Mouse (Mus musculus) cerebellum, adult 9-11 months (tissue): ENCODE data around the gene Poln.

Source experiments
- DNase-seq: peaks from one replicate; pipeline ENCODE4 v3.0.0; 2022

Gene Poln

DNA sequence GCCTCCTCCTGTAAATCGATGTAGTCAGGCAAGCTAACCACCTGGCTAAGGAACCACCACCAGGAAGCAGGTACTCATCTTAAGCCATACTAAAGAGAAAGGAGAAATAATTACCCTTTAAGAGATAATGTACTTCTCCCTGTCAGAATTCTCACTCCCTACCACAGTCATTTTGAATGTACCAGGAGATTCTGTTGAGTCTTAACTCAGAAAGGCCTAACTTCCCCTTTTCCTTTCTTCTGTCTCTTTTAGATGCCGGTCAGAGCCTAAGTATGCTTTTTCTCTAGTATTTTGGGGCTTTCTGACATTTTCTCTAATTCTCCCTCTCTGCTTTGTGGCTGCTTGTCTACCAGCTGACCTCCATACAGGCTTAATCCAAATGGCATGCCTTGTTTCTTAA, 76.2 kb downstream of the Poln start:
- no peak for DNase-seq

DNA sequence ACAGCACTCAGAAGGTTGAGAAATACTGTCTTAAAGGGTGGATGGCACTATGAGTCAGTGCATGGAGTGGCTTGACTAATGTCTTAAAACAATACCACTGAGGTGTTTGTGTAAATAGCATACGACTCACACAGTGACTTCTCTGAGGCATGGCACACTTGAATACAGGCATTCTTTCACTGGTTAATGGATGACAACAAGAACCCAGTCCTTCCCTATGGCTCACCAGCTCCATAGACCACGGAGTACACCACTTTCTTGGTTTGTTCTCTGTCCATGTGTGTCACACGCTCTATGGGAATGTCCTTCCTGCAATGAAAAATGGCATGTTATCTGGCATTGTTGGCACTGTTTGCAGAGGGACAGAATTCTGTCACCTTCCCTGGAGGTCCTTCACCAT, 136.7 kb downstream of the Poln start:
- DNase-seq = no peak

DNA sequence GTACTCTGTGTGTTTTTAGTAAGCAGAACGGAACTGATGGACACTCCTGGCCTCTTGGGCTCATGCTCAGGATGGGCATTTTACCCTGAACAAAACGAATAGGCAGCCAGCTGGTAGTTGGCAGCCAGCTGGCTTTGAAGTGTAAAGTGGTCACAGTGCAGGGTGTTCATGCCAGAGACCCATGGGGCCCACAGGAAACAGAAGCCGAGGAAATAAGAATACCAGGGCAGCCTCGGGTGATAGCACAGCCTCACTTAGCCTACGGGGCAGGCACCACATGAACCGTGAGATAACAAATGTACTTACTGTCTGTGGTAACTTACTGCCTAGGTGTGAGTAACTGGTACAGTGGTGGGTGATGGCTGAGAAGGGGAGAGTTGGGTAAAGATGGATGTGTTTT, 138.2 kb downstream of the Poln start:
- no peak for DNase-seq

DNA sequence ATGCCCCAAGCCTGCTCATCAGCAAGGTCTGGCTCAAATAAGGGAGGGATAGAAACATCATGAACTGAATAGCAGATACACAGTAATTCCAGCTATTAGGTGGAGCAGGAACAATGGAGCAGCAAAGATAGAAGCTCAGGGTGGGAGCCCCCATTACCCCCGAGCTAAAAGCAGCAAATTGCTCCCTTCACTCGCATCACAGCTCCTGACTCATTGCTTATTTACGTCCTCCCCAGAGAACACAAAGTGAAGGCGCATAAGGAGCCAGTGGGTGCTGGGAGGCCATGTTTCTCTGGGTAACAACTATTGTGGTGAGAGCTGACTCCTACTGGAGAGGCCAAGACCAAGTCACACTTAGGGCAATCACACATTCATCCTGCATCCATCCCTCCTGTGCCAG, 139.1 kb downstream of the Poln start:
- DNase-seq = no peak

DNA sequence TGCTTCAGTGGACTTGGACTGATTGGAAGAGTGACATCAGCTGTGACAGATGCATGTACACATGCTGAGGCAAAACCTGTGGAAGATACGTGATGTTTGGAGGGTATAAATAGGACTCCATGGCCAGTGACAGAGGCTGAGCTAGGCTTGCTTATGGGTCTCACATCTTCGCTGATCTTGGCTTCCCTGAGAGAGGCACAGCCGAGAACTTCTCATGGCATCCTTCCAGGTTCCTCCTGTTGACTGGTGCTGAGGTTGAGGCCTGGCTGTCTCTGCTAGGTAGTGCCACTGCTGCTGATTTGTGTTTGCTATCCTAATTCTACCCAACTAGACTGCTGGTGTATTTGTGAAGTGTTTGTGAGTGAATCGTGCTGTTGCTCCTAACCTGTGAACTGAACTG, 150.3 kb downstream of the Poln start:
- DNase-seq = no peak

DNA sequence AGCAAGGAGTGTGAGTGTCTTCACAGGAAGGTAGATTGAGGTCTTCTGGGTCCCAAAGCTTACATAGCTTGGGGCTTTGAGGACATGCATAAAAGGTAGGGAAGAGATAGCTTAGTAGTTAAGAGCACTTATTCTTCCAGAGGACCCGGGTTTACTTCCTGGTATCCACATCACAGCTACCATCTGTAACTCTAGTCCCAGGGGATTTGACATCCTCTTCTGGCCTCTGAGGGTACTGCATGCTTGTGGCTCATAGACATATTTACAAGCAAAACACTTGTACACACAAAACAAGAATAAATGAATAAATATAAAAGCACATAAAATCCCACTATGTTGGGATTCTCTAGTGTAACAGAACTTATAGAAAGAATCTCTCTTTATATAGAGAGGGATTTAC, 154.6 kb downstream of the Poln start:
- no peak for DNase-seq

DNA sequence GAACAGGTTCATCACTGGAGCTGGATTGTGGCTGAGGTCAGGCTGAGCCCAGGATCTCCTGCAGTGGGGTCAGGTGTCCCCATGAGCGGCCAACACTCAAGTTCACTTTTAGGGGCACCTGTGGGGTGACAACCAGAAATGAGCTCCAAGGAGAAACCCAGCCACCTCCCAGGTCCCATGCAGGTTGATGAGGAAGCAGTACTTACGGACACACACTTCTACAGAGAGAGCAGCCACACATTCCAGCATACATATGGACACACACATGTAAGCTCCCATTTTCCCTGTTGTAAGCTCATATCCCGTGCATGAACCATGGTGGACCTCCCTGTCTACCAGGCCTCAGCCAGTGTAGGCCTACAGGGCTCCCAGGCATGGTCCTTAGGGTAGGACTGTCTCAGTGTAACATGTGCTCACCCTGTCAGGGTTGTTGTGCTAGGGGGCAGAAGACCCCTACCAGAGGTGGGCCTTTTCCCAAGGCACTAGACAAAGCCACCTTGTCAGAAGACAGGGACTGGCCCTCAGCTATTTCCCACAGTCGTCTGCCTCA, 161.8 kb downstream of the Poln start:
- no peak for DNase-seq

DNA sequence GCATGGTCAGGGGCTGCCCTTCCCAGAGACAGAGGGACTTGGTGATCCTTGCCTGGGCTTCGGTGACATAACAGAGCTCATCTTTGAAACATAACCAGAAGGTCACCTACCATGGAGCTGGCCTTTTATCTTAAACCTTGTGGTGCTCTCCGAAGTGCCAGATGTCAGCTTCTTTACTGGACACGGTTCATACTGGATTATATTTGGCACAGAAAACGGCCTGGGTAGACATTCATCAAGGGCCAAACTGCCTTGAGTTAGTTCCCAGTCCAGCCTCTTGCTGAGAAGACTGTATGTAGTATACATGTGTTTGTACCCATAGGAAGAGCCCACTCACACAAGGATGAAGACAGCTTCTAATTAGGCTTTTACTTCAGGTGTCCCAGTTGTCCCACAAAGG, 162.4 kb downstream of the Poln start:
- DNase-seq = no peak

DNA sequence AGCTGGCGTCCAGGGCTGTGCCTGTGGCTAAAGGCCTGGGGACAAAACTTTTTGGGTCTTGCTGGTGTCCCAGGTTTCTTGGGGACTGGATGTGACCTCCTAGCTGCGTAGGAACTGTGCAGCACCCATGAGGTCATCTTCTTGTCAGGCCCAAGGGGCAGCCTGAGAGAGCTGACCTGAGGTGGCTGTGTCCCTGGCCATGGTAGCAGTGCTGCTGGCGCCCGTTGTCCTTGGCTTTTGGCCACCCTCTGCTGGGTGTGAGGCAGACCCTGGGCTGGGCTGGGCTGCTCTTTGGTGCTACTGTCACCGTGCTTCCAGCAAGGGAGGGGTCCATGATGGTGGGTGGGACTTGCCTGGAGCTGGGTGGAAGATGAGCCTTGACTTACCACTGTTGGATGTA, 164.6 kb downstream of the Poln start:
- no peak for DNase-seq

DNA sequence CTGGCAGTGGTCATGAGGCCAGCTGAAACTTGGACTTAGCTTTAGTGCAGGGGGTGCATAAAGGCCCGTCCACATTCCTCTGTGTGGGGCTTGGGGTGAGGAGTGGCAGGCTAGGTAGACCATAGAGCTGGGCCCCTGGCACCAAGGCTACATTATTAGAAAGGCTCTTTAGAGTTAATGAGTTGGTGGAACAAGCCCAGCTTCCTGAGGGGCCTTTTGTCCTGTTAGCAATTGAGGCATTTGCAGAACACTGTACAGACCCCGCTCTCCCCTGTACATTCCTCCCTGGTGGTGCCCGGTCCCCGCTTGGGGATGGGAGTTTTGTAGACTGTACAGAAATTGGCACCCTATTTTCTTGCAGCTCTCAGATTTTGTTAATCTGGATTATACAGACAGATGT, 166.6 kb downstream of the Poln start:
- no peak for DNase-seq

DNA sequence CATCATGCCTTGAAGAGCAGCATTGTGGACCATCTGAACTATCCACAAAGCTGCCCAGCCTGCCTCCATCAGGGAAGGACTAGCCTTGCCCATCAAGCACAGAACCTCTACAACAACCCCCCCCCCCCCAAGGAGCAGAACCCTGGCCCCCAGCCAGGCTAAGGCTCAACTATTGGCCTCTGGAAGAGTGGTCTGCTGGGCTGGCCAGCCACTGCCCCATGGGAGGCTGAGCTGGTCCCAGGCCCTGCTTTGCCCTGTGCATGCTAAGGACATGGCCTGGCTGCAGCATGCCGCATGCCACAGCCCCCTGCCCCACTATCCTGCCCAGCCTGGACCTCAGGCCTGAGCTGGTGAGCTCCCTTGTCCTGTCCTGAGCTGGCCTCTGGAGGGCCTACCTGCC, 167.8 kb downstream of the Poln start:
- DNase-seq = no peak

DNA sequence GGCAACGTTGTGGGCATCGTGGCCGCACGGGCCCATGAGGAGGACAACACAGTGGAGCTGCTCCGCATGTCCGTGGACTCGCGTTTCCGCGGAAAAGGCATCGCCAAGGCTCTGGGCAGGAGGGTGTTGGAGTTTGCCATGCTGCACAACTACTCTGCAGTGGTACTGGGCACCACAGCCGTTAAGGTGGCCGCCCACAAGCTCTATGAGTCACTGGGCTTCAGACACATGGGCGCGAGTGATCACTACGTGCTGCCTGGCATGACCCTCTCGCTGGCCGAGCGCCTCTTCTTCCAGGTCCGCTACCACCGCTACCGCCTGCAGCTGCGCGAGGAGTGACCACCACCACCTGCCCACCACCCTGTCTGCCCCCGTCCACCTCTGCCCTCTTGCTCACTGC, 168.4 kb downstream of the Poln start:
- DNase-seq = no peak

DNA sequence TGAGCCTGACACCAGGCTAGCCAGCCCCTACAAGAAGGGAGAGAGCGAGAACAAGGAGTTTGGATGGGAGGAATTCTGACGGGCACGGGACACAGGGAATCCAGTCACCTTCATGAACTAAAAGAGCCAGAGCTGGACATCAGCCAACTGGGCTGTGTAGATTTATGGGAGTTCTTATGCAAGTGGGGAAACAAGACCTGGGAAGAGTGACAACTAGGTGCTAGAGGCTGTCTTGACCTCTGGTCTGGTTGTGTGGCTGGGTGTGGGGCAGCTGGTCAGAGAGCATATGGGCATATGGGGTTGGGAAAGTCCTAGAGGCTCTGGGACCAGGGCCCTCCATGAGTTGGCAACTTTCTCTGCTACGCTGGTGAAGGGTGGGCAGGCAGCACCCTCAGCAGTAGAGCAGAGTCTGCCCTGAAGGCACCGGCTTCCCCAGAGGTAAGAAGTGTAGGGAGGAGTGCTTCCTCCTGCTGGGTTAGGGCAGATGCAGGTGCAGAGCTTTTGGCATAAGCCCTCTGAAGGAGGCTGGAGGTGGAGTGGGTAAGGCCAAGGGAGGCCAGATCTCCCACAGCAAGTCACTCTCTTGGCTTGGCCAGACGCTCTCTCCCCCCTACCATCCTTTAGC, 169.7 kb downstream of the Poln start:
- peak; percentile 50 for DNase-seq

DNA sequence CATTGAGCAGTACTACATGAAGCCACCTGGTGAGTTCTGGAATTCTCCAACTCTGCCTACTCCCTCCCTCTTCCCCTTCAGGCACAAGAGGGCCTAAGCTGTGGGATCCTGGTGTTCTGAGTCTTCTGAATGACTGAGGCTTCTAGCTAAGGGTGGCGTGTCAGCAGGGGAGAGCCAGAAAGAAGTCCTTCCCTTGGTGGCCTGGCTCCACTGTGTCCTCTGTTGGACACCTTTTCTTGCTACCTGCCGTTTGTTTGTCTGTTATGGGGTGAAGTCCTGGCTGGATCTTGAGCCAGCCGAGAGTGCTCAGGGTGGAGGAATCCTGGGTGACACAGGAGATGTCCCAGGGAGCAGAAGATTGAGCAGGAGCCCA, 170.8 kb downstream of the Poln start:
- DNase-seq = no peak

DNA sequence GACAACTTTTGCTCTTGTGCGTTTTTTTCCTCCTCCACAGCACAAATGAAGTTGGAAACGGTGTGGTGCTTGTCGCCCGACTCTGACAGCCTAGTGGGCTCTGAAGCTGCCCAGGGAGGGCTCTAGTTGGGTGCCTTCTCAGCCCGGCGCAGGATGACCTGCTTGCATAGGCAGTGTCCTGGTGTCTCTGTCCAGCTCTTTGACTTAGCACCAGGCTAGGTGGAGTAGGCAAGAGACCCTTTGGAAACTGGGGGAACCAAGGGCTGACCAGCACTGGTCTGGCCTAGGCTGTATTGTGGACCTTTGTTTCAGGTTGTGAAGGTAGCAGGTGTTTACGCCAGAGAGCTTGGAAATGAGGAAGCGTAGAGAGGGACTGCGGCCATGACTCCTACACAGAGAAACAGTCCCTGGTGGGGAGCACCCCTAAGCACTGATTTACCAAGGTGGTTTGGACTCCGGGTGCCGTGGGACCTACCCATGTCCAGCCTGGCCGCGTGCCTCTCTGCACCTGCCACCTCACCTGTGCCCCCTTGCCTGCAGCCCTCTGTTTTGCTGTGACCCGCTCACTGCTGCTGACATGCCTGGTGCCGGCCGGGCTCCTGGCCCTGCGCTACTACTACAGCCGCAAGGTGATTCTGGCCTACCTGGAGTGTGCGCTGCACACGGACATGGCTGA, 171.3 kb downstream of the Poln start:
- peak; percentile 56 for DNase-seq

DNA sequence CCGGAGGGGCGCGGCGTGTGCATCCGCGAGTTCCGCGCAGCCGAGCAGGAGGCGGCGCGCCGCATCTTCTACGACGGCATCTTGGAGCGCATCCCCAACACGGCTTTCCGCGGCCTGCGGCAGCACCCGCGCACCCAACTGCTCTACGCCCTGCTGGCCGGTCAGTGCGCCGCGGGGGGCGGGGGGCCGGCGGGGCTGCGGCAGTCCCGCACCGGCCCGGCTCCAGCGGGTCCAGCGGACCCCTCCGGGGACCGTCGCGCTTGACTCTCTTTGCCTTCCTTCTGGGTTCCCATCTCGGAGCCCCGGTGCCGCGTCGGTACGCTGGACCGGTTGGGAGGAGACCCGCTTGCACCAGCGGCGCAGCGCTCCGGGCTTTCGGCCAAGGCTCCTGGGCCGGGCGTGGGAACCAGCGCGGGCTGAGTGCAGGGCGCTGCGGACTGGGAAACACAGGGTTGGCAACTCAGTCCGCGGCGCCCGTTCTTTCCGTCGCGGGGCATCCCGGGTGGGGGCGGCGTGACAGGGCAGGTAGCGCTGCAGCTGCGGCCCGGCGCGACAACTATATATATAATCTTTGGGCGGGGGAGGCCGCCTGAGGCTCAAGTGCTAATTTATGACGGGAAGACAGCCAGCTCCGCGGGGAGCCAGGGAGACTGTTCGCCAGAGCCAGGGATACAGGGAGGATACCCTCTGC, 172.1 kb downstream of the Poln start:
- peak; percentile 81 for DNase-seq

DNA sequence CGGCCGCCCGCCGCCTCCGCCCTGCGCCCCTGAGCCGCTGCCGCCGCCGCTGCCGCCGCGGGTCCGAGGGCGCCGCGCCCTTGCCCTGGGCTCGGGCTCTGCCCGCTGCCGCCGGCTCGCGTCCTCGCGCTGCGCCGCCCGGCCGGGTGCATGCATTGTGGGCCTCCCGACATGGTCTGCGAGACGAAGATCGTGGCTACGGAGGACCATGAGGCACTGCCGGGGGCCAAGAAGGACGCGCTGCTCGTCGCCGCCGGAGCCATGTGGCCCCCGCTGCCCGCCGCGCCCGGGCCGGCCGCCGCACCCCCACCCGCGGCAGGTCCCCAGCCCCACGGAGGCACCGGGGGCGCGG, 172.6 kb downstream of the Poln start:
- no peak for DNase-seq

DNA sequence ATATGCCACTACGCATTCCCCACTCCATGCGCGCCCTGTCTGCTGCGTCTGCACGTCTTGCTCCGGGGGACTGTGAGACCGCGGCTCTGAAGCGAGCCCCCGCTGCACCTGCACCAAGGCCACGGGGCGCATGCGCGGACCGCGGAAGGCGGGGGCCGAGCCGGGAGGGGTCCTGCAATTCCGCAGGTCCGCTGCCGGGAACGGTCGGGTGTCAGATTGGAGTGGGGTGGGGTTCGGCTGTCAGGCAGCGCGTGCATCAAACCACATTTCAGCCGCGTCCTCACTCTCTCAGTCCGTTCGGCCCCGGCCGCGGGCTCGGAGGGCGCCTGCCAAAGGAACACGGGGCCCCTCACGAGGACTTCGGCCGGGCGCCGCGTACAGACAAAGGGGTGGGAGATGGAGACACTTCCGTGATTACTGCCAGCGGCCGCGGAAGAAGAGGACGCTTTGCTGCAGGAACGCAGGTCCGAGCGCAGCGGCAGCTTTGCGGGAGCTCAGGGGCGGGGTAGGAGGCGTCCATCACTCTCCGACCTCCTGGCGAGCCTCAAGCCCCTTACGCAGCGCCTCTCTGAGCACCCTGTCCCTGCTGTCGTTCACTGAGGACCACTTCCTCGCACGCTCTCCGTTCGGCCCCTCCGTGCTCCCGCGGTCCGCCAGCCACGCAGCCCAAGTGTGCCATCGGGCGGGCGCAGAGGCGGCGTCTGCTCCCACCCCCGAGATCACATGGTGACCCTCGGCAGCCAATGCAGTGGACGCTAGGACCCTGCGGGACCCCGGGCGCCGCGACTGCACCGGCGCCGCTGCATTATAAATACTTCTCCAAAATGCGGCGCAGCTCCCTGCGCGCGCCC, 173.2 kb downstream of the Poln start, which contains the start of gene Nat8l:
Gene Nat8l (plus strand): TSS at position 142 of the 851 bp plus-strand sequence.
- peak; percentile 93 for DNase-seq

DNA sequence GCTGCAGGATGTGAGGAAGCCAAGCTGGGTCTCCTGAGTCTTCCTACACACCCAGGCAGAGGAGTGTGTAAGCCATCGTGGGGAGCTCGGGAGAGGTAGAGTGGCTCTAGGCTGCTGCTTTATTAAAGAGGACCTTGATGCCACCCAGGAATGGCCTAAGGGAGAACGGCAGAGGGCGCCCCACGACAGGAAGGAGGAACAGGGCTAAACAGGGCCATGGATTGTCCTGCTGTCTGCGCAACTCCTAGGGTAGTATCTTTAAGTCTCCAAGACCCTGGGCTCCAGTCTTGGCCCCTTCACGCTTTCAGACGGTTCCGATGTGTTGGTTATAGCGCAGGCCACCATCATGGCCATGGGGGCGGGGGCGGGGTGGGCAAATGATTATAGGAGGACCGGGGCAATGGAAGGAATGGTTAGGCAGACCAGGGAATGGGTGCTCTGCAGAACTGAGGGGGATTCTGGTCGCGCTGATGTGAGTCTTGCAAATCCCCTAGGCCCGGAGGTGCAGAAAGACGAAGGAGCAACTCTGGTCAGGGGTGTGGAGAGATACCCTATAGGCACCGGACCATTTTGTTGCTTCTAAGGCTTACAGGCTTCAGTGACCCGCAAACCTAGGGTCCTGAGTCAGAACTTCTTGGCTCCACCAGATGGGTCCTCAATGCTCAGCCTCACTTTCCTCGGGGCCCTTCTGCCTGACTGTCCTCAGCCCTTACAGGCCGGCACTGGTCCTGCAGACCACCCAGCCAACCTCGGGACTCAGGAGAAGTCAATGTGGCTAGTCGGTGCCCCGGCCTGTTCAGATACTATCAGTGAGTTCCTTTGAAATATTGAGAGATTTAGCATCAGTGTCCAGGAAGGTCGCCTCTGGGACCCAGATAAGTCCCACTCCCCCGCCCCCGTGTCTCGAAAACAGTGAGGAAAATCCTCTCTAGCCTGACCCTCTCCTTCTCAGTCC, 174.3 kb downstream of the Poln start:
- DNase-seq = peak; percentile 79

DNA sequence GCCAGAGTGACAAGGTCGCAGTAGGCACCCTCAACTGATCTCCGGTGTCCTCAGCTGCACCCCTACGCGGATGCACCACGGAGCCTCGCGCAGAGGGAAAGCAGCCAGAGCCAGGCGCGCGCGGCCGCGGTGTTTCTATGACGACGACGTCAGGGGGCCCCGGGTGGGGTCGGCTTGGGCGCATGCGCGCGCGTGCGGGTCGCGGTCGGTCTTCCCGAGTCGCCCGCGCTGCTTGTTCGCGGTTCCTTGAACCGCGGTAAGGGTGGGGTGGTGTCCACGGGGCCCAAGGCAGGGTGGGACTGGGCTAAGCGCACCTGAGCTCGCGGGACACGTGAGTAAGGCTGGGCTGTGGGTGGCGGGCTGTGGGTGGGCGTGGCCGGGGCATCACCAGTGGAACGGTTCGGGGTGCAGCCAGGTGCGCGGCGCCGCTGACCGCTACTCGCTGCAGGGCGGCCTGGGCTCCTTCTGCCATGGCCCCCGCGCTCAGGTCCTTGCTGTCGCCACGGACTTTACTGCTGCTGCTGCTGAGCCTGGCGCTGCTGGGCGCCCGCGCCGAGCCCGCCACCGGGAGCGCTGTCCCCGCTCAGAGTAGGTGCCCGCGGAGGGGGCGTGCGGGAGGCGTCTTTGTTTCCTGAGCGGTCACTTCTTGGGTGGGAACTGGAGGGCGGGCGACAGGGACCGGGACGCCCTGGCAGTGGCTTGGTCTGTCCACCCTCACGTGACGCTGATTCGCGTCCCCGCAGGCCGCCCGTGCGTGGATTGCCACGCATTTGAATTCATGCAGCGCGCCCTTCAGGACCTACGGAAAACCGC, 185.7 kb downstream of the Poln start, which contains the start of gene Gm1673:
Gene Gm1673 (plus strand): TSS at position 125 of the 813 bp plus-strand sequence.
- peak; percentile 89 for DNase-seq

DNA sequence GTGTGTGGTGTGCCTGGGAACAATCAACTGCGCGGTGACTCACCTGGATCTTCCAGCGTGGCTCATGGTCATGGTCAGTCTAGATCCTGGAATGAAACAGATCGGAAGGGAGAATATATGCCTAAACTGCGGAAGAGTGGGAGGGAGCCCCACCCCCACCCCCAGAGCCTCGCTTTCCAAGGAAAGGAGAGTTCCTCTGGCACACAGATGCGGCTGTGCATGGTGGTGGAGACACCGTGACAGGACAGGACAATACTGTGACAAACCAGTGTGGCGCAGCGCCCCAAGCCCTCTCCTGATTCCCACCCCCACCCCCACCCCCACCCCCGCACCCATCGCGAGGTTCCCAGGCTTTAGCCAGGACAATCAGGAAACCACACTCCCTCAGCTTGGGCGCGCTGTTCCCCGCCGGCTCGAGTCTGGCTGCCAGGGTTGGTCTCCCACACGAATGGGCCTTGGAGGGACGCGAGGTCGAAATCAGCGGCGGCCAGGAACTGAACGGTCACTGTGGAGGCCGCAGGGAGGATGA, 186.5 kb downstream of the Poln start:
- DNase-seq = no peak
